Mouse (Mus musculus): ENCODE results near the gene Itpk1. TPM values are rescaled to one million over a fixed set of nuclear protein-coding genes. Genes with fewer than 3 reads are reported as not detected.
"Not testable (repeated sequence)": the region's sequence is repeated elsewhere in the genome, so short reads cannot be mapped to it uniquely, and the experiment has no call there.

Itpk1 gene
- polyA plus RNA-seq, 1 experiment = 126 TPM

GRCm38 (mm10) chr12:102640436-102641163 is 64.1 kb downstream of the Itpk1 start:
- no peak overlapping the region for H3K4me3 ChIP-seq (ENCODE audit: insufficient read depth, low read depth, low read length)
- peak overlapping the region; percentile 42 for H3K27ac ChIP-seq (replicated peaks; ENCODE audit: low read depth, low read length)
- peaks cover 41% of the 10 kb centered on the region for H3K4me1 ChIP-seq (ENCODE audit: control insufficient read depth, insufficient read depth, insufficient read length, low read length)

GRCm38 (mm10) chr12:102638878-102639277 is 65.9 kb downstream of the Itpk1 start:
- no peak overlapping the region for H3K27ac ChIP-seq (replicated peaks; ENCODE audit: low read depth, low read length)
- H3K4me3 ChIP-seq (ENCODE audit: insufficient read depth, low read depth, low read length) = no peak overlapping the region
- peaks cover 36% of the 10 kb centered on the region for H3K4me1 ChIP-seq (ENCODE audit: control insufficient read depth, insufficient read depth, insufficient read length, low read length)

GRCm38 (mm10) chr12:102637235-102637634 is 67.5 kb downstream of the Itpk1 start:
- Histone ChIP-seq H3K27ac (replicated peaks; ENCODE audit: low read depth, low read length) (no peak overlapping the region), H3K4me3 (ENCODE audit: insufficient read depth, low read depth, low read length) (no peak overlapping the region), H3K4me1 (ENCODE audit: control insufficient read depth, insufficient read depth, insufficient read length, low read length) (peaks cover 24% of the 10 kb centered on the region)

GRCm38 (mm10) chr12:102634436-102635050 is 70.2 kb downstream of the Itpk1 start:
- peak overlapping the region; percentile 83 for H3K27ac ChIP-seq (replicated peaks; ENCODE audit: low read depth, low read length)
- no peak overlapping the region for H3K4me3 ChIP-seq (ENCODE audit: insufficient read depth, low read depth, low read length)
- H3K4me1 ChIP-seq (ENCODE audit: control insufficient read depth, insufficient read depth, insufficient read length, low read length) = peaks cover 19% of the 10 kb centered on the region

GRCm38 (mm10) chr12:102633083-102633501 is 71.6 kb downstream of the Itpk1 start:
- H3K27ac ChIP-seq (replicated peaks; ENCODE audit: low read depth, low read length) = no peak overlapping the region
- H3K4me3 ChIP-seq (ENCODE audit: insufficient read depth, low read depth, low read length) = no peak overlapping the region
- peaks cover 29% of the 10 kb centered on the region for H3K4me1 ChIP-seq (ENCODE audit: control insufficient read depth, insufficient read depth, insufficient read length, low read length)

- Histone ChIP-seq H3K4me3 (ENCODE audit: insufficient read depth, low read depth, low read length) (no peak overlapping the region), H3K4me1 (ENCODE audit: control insufficient read depth, insufficient read depth, insufficient read length, low read length) (peaks cover 33% of the 10 kb centered on the region), H3K27ac (replicated peaks; ENCODE audit: low read depth, low read length) (peak overlapping the region; percentile 81)
These were observed 73.0 kb downstream of the Itpk1 start for GRCm38 (mm10) chr12:102631690-102632089.

- not testable (repeated sequence) for H3K4me3 ChIP-seq (ENCODE audit: insufficient read depth, low read depth, low read length)
- H3K4me1 ChIP-seq (ENCODE audit: control insufficient read depth, insufficient read depth, insufficient read length, low read length) = peaks cover 36% of the 10 kb centered on the region
- H3K27ac ChIP-seq (replicated peaks; ENCODE audit: low read depth, low read length) = peak overlapping the region; percentile 10
These were observed 74.3 kb downstream of the Itpk1 start for GRCm38 (mm10) chr12:102630471-102630870.

GRCm38 (mm10) chr12:102628221-102628620 is 76.5 kb downstream of the Itpk1 start:
- Histone ChIP-seq H3K27ac (replicated peaks; ENCODE audit: low read depth, low read length) (peak overlapping the region; percentile 69; the same call in 1 of the 2 replicates), H3K4me1 (ENCODE audit: control insufficient read depth, insufficient read depth, insufficient read length, low read length) (peaks cover 38% of the 10 kb centered on the region), H3K4me3 (ENCODE audit: insufficient read depth, low read depth, low read length) (no peak overlapping the region)

GRCm38 (mm10) chr12:102627545-102627944 is 77.2 kb downstream of the Itpk1 start:
- H3K4me1 ChIP-seq (ENCODE audit: control insufficient read depth, insufficient read depth, insufficient read length, low read length) = peaks cover 36% of the 10 kb centered on the region

GRCm38 (mm10) chr12:102626841-102627240 is 77.9 kb downstream of the Itpk1 start:
- Histone ChIP-seq H3K4me1 (ENCODE audit: control insufficient read depth, insufficient read depth, insufficient read length, low read length) (peaks cover 30% of the 10 kb centered on the region), H3K27ac (replicated peaks; ENCODE audit: low read depth, low read length) (peak overlapping the region; percentile 61), H3K4me3 (ENCODE audit: insufficient read depth, low read depth, low read length) (no peak overlapping the region)

More at GRCm38 (mm10) chr12:102627545-102627944, 77.2 kb downstream of the Itpk1 start:
- Histone ChIP-seq H3K4me3 (ENCODE audit: insufficient read depth, low read depth, low read length) (no peak overlapping the region), H3K27ac (replicated peaks; ENCODE audit: low read depth, low read length) (no peak overlapping the region)

GRCm38 (mm10) chr12:102625717-102626116 is 79.0 kb downstream of the Itpk1 start:
- Histone ChIP-seq H3K4me3 (ENCODE audit: insufficient read depth, low read depth, low read length) (no peak overlapping the region), H3K27ac (replicated peaks; ENCODE audit: low read depth, low read length) (peak overlapping the region; percentile 69), H3K4me1 (ENCODE audit: control insufficient read depth, insufficient read depth, insufficient read length, low read length) (peaks cover 27% of the 10 kb centered on the region)

GRCm38 (mm10) chr12:102625118-102625517 is 79.6 kb downstream of the Itpk1 start:
- Histone ChIP-seq H3K27ac (replicated peaks; ENCODE audit: low read depth, low read length) (peak overlapping the region; percentile 69), H3K4me3 (ENCODE audit: insufficient read depth, low read depth, low read length) (no peak overlapping the region), H3K4me1 (ENCODE audit: control insufficient read depth, insufficient read depth, insufficient read length, low read length) (peaks cover 27% of the 10 kb centered on the region)

GRCm38 (mm10) chr12:102623827-102624226 is 80.9 kb downstream of the Itpk1 start:
- Histone ChIP-seq H3K4me3 (ENCODE audit: insufficient read depth, low read depth, low read length) (no peak overlapping the region), H3K27ac (replicated peaks; ENCODE audit: low read depth, low read length) (0 out of 2 replicates have a peak overlapping the region, but pooled peaks have one; percentile 12), H3K4me1 (ENCODE audit: control insufficient read depth, insufficient read depth, insufficient read length, low read length) (peaks cover 30% of the 10 kb centered on the region)

GRCm38 (mm10) chr12:102622302-102622842 is 82.4 kb downstream of the Itpk1 start:
- peaks cover 28% of the 10 kb centered on the region for H3K4me1 ChIP-seq (ENCODE audit: control insufficient read depth, insufficient read depth, insufficient read length, low read length)
- no peak overlapping the region for H3K27ac ChIP-seq (replicated peaks; ENCODE audit: low read depth, low read length)
- no peak overlapping the region for H3K4me3 ChIP-seq (ENCODE audit: insufficient read depth, low read depth, low read length)

GRCm38 (mm10) chr12:102621811-102622210 is 82.9 kb downstream of the Itpk1 start:
- Histone ChIP-seq H3K27ac (replicated peaks; ENCODE audit: low read depth, low read length) (peak overlapping the region; percentile 11; the same call in 1 of the 2 replicates), H3K4me1 (ENCODE audit: control insufficient read depth, insufficient read depth, insufficient read length, low read length) (peaks cover 27% of the 10 kb centered on the region), H3K4me3 (ENCODE audit: insufficient read depth, low read depth, low read length) (no peak overlapping the region)
